Mouse (Mus musculus) gastrocnemius, postnatal 14 days (tissue): ENCODE results near the gene Fiz1. TPM values are rescaled to one million over a fixed set of nuclear protein-coding genes. Genes with fewer than 3 reads are reported as not detected.

Experiments
- DNase-seq: peaks from one replicate; pipeline ENCODE4 v3.0.0; 2021; ENCODE audit warnings: mixed read lengths
- intact Hi-C: fragments of 180-260 bp; cut with DNase I; formaldehyde crosslinking; loops from one replicate; pipeline ENCODE4 v1.15.1; 2025; ENCODE audit warnings: low total_unique reads
- total RNA-seq, 2 experiments: library from RNA; stranded (reverse); gene quantifications; 2 replicates each; pipeline ENCODE4 v1.2.3; 2021

Fiz1 gene
- total RNA-seq, 2 experiments from 2014 or later: 16.3 to 16.5 TPM

GRCm38 (mm10) chr7:4964988-4965387 lies 49.5 kb downstream of the Fiz1 start:
- DNase-seq: no peak
- intact Hi-C loops: loop anchor here (2.0 kb wide), 1 partner anchor 22 kb away; no protein-coding TSS in a partner anchor

- DNase-seq: peak; percentile 90
- intact Hi-C loops: loop anchor here (2.0 kb wide), 1 partner anchor 21 kb away; no protein-coding TSS in a partner anchor
These were observed 50.2 kb downstream of the Fiz1 start, which contains the start of gene Sbk2 for GRCm38 (mm10) chr7:4964272-4964671. TSS of gene Sbk2 (minus strand) at chr7:4964406.

- intact Hi-C loops: no loop called here
- no peak for DNase-seq
These were observed 51.0 kb downstream of the Fiz1 start for GRCm38 (mm10) chr7:4963527-4963926.

GRCm38 (mm10) chr7:4957361-4957760 lies 57.1 kb downstream of the Fiz1 start:
- intact Hi-C loops: no loop called here
- DNase-seq: no peak

Other genes starting within 250 kb of the Fiz1 start
- not detected for gene Fam71e2, start 243.4 kb downstream of the Fiz1 start, total RNA-seq
- gene Il11, start 231.8 kb downstream of the Fiz1 start, total RNA-seq: under 1 TPM in 1 of 2 experiments, not detected in 1; 0.13 TPM
- not detected for gene Tmem190, start 231.8 kb downstream of the Fiz1 start, total RNA-seq
- 1 to 10 TPM; 2.5 to 4.1 TPM for gene Tmem238, start 225.0 kb downstream of the Fiz1 start, total RNA-seq
- 100 to 1,000 TPM; 613 to 657 TPM for gene Rpl28, start 221.8 kb downstream of the Fiz1 start, total RNA-seq
- 10 to 100 TPM; 79.5 to 80.4 TPM for gene Ube2s, start 202.1 kb downstream of the Fiz1 start, total RNA-seq
- gene Shisa7, start 170.0 kb downstream of the Fiz1 start, total RNA-seq: not detected
- gene Isoc2b, start 144.4 kb downstream of the Fiz1 start, total RNA-seq: 1 to 10 TPM; 2.4 TPM
- gene Isoc2a, start 137.5 kb downstream of the Fiz1 start, total RNA-seq: 10 to 100 TPM; 15.8 to 16.7 TPM
- not detected for gene Gm36210, start 108.2 kb downstream of the Fiz1 start, total RNA-seq
- 1 to 10 TPM; 7.9 to 8.4 TPM for gene Zfp628, start 99.5 kb downstream of the Fiz1 start, total RNA-seq
- 1 to 10 TPM; 2.4 to 3.3 TPM for gene Nat14, start 92.7 kb downstream of the Fiz1 start, total RNA-seq
- gene Ssc5d, start 88.9 kb downstream of the Fiz1 start, total RNA-seq: 10 to 100 TPM; 28.5 to 33.4 TPM
- gene Sbk2, start 50.3 kb downstream of the Fiz1 start, total RNA-seq: 10 to 100 TPM; 39.9 to 51.4 TPM
- gene Sbk3, start 43.5 kb downstream of the Fiz1 start, total RNA-seq: 1 to 10 TPM in 1 of 2 experiments, under 1 TPM in 1; 0.33 to 1.0 TPM
- gene Zfp579, start 18.5 kb downstream of the Fiz1 start, total RNA-seq: 10 to 100 TPM in 1 of 2 experiments, 1 to 10 TPM in 1; 9.0 to 10.5 TPM
- 1 to 10 TPM; 5.8 to 6.0 TPM for gene Zfp524, start 282 bp downstream of the Fiz1 start, total RNA-seq
- gene Gm44973, start 799 bp upstream of the Fiz1 start, total RNA-seq: not detected
- gene Zfp865, start 5.7 kb upstream of the Fiz1 start, total RNA-seq: 10 to 100 TPM; 12.6 to 13.4 TPM
- gene Ccdc106, start 5.9 kb upstream of the Fiz1 start, total RNA-seq: under 1 TPM; 0.31 to 0.33 TPM
- not detected for gene 4632433K11Rik, start 19.4 kb upstream of the Fiz1 start, total RNA-seq
- gene Zfp784, start 23.7 kb upstream of the Fiz1 start, total RNA-seq: 1 to 10 TPM; 4.3 to 5.0 TPM
- 1 to 10 TPM; 5.6 to 6.6 TPM for gene Zfp580, start 36.8 kb upstream of the Fiz1 start, total RNA-seq
- 10 to 100 TPM; 52.0 to 62.2 TPM for gene U2af2, start 47.4 kb upstream of the Fiz1 start, total RNA-seq
- gene Epn1, start 65.5 kb upstream of the Fiz1 start, total RNA-seq: 100 to 1,000 TPM; 100 to 107 TPM
- not detected for gene Rfpl4, start 102.3 kb upstream of the Fiz1 start, total RNA-seq
- 1 to 10 TPM; 1.4 to 1.7 TPM for gene Rasl2-9, start 111.3 kb upstream of the Fiz1 start, total RNA-seq
- gene Vmn1r55, start 135.0 kb upstream of the Fiz1 start, total RNA-seq: not detected
- gene Vmn1r56, start 182.1 kb upstream of the Fiz1 start, total RNA-seq: not detected
- gene Vmn1r57, start 203.8 kb upstream of the Fiz1 start, total RNA-seq: not detected